Mouse (Mus musculus) lung, postnatal 4 days (tissue): ENCODE data around the gene Tbc1d9b.
"Not testable (repeated sequence)": the region's sequence is repeated elsewhere in the genome, so short reads cannot be mapped to it uniquely, and the experiment has no call there.

ENCODE experiments used
- DNase-seq, 2 experiments: peaks; one replicate each; pipeline ENCODE4 v3.0.0; 2021

Gene Tbc1d9b

DNA sequence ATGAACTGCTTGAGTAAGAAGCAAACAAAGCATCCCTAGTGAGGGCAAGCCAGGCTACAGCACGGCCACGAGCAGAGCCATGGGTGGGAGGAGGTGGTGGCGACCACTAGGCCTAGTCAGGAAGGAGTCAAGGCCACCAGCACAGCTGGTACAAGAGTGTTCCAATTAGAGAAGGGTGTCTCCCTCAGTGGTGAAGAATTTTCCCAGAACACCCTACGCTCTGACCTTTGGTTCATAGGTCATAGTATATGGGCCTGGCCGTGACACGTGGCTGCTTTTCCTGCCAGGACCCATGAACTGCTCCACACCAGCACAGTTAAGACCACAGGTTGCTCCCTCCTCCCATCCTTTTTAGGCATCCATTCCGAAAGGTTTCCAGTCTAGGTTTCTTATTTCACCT lies 8.4 kb downstream of the Tbc1d9b start:
- DNase-seq, result no peak

DNA sequence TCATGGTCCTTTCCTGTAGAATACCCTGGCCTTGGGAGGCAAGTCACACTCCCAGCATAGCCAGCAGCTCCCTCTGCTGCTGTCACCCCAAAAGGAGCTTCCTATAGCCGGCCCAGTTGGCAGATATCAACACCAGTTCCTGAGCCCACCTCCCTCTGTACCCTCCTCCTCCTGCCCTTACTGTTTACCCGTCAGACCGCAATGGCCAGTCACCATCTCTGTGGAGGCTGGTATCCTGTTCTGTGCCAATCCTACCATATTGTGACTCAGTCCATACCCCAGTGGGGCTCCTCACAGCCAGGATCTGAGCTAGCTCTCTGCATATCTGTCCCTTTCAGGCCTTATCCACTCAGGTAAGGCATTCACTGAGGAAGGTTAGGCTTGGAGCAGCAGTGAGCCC lies 14.3 kb downstream of the Tbc1d9b start:
- no peak for DNase-seq

DNA sequence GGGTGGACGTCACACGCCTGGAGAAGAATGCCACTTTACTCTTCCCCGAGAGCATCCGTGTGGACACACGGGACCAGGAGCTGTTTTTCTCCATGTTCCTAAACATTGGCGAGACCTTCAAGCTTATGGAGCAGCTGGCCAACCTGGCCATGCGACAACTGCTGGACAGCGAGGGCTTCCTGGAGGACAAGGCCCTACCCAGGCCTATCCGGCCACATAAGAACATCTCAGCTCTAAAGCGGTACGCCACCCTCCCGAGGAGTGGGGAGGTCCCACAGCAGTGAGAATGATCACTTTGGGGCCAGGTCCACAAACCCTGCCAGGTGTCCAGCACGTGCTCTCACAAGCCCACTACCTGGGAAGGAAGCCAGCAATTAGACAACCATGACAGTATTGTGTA lies 14.9 kb downstream of the Tbc1d9b start:
- no peak for DNase-seq

DNA sequence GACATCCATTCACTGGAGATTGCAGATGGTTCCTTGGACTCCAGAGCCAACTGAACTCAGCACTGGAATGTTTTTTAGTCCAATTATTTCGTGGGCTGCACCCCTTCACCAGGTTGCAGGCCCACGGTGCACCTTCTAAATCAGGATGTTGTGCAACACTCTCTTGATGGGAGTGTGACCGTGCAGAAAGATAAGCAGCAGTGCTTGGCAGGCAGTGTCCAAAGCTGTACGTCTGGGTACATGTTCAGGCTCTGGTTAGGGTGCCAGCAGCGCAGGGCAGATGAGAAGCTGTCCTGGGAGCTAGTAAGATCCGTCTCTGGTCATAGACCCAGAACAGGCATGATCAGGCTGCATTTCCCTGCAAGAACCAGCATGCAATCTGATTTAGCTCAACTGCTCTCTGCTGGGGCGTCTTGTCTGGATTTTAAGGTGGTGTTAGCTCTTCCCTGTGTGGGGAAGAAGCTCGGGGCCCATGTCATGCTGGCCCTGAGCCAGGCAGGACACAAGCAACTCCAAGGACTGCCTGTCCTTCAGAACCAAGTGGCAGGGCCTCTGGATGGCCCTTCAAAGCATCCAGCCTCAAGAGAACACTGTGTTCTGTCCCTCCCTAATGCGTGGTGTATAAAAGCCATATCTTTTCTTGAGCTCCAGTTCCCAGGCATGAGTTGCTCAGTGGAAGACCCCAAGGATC lies 16.2 kb downstream of the Tbc1d9b start:
- no peak for DNase-seq

DNA sequence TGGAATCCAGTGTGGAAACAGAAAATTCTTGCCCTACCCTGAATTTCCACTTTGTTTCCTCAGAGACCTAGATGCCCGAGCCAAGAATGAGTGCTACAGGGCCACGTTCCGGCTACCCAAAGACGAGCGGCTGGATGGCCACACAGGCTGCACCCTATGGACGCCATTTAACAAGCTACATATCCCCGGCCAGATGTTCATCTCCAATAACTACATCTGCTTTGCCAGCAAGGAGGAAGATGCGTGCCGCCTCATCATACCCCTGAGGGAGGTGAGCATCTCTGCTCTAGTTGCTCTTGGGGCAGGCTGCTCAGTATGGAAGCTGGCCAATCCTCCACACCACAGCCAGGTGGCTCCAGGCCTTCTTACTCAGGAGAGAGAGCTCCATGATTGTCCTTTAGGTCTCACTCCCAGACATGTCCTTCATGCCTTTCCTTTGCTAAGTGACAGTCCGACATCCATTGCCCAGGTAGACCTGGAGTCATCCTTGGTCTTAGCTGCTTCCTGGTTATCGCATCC lies 16.8 kb downstream of the Tbc1d9b start:
- DNase-seq, result no peak

DNA sequence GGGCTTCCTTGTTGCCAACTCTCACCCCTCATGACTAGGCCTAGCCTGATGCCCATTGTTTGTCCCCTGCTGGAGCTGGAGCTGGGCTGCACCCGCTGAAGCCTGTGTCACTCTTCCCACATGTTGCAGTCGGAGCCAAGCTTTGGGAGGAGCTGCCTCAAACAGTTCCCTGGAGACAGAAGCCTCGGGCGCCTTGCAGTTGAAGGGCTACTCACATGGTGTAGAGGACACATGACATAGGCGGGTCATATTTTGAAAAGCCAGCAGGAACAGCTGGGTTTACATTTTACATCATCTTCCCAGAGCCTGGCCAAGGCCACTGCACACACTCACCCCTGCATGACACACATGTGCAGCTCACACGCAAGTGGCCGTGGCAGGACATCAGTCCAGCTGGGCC lies 18.0 kb downstream of the Tbc1d9b start:
- DNase-seq, result peak; percentile 56 to 81

DNA sequence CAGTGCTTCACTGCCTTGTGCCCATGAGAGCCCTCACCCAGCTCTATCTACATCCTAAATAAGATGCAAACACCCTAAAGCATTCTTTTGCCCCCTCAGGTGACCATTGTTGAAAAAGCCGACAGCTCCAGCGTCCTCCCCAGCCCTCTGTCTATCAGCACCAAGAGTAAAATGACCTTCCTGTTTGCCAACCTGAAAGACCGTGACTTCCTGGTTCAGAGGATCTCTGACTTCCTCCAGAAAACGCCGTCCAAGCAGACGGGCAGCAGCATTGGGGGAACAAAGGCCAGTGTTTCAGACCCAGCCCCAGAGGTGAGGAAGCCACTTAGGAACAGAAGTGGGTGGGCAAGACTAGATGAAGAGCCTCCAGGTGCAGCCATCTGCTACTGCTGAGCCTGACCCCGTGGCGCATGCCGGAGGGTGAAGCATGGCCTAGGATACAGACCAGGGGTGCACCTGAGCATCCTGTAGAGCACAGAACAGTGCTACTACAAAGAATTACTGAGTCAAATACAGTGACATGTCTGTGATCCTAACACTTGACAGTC lies 18.5 kb downstream of the Tbc1d9b start:
- no peak for DNase-seq

DNA sequence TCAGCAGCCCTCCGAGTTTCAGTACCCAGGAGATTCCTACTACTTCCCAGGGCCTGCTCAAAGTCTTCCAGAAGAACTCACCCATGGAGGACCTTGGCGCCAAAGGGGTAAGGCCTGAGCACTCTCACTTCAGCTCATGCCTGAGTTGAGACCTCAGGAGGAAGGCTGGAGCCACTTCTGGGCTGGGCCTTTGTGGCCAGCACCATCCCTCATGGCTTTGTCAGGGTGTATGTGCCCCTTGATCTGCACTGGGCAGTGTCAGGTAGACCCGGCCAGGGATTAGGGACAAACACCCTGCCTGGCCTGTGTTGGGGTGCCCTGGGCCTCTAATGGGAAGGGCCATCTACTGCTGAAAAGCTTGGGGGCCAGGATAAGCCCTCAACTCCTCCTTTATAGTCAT lies 20.2 kb downstream of the Tbc1d9b start:
- DNase-seq, result no peak

DNA sequence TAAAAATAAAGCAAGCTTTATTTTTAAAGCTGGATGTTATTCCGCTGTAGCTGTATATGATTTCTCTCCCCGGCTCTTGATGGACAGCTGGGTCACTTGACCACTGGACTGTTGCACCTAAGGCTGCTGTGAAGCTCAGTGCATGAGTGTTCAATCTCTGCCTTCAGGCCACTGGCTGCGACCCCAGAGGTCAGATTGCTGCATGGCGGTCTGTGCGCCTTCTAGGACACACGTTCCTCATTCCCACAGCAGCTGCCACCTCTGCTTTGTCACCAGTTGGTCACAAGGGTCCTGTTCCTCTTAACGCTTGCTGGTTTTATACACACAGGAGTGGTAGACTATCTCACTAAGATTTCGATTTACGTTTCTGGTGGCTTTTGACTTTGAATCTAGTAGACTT lies 23.0 kb downstream of the Tbc1d9b start:
- peak; percentile 51 to 80 for DNase-seq

DNA sequence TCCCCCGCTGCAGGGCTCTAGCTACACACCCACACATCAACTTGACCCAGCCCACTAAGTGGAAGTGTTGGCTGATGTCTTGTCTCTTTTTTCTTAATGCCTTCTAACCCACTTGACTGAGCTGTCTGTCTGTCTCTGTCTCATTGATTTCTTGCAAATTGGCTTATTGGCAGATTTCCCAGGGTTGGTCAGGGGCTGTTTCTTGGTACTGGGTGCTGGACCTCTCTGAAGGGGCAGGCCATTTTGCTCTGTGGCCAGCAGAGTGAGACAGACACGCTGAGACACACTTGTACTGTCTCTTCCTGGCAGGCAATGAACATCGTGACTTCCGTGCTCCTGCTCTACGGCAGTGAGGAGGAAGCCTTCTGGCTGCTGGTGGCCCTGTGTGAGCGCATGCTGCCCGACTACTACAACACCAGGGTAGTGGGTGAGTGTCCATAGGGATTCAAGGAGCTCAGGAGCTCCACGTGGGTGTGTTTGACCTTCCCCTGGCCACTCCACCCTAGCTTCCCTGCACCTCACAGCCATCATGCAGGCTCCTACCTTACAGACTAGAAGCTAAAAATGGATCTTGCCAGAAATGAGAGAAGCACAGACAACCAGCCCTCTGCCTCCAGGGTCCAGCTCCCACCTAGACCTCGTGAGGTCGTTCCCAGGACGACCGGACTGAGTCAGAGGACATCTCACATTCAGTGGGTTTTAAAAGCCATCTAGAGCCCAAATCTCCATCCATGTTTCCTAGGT lies 23.8 kb downstream of the Tbc1d9b start:
- DNase-seq, result peak; percentile 45 to 77

DNA sequence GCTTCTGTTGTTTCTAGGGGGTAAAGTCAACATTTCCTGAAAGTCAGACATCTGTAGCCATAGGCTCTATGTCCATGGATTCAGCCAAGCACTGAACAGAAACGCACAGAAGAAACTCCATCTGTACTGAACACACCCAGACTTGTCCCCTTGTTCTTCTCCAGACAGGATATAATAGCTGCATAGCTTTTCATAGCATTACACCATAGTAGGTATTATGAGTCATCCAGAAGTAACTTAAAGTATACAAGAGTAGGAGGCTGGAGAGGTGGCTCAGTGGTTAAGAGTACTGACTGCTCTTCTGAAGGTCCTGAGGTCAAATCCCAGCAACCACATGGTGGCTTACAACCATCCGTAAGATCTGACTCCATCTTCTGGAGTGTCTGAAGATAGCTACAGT lies 24.6 kb downstream of the Tbc1d9b start:
- no peak for DNase-seq

DNA sequence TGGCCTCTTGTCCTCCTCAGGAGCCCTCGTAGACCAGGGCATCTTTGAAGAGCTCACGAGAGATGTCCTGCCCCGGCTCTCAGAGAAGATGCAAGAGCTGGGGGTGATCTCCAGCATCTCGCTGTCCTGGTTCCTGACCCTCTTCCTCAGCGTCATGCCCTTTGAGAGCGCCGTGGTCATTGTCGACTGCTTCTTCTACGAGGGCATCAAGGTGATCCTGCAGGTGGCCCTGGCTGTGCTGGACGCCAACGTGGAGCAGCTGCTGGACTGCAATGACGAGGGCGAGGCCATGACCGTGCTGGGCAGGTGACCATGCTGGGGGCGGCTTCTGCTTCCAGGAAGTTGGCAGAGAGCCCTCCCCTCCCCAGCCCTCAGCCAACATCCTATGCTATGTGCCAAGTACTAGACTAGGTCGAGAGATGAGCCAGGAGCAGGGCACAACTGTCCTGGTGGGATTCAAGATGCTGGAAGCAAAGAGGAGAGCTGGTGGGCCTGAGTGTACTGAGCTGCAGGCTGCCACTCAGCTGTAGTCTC lies 25.6 kb downstream of the Tbc1d9b start:
- no peak for DNase-seq

DNA sequence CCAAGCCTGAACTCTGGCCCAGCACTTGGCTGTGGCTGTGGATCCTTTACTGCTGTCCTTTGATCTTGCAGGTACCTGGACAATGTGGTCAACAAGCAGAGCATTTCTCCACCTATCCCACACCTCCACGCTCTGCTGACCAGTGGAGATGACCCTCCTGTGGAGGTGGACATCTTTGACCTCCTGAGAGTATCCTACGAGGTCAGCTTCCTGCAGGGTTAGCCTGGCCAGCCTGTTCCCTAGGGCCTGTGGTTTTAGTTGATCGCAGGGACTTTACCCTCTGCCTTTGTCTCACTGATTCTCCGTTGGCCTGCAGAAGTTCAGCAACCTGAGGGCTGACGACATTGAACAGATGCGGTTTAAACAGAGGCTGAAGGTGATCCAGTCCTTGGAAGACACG lies 27.1 kb downstream of the Tbc1d9b start:
- no peak for DNase-seq

DNA sequence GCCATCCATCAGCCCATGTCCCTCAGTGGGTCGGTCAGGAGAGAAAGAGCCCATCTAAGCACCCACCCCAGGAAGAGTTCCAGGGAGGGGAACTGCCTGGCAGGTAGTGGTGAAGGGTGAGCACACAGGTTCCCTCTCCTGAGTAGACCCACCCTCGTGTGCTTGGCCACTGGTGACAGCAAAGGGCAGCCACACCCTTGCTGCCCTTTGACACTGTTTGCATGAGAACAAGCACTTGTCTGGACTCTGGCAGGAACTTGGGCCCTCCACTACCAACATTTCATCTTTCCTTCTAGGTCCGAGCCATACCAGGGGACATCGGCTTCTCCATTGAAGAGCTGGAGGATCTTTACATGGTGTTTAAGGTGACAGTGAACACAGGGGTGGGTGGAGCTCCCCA lies 28.2 kb downstream of the Tbc1d9b start:
- DNase-seq, result no peak

DNA sequence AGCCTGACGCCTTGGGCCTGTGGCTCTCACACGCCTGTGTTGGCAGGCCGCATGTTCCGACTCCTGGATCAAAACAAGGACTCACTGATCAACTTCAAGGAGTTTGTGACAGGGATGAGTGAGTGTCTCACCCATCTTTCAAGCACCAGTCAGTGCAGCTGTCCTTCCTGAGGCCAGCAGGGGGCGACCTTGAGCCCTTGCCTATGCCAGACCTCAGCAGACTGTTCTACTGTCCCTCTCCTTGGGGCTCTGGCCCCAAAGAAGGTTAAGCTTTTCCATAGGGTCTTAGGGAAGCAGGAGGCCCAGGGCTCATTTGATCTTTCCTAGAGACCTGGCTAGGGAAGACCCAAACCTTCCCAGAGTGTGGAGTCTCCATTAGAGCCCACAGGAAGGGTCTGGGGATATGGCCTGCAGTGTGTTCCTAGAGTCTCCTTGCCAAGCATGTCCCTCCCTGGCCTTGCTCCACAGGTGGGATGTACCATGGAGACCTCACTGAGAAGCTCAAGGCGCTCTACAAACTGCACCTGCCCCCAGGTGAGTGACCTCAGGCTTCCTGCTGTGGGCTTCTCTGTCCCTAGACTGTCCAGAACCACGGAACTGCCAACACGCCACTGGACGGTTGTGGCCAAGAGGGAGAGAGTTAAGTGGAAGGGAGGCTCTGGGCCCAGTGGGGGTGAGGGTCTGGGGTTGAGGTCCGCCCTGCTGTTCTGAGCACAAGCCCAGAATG lies 30.5 kb downstream of the Tbc1d9b start:
- DNase-seq, result peak; percentile 68 to 73

DNA sequence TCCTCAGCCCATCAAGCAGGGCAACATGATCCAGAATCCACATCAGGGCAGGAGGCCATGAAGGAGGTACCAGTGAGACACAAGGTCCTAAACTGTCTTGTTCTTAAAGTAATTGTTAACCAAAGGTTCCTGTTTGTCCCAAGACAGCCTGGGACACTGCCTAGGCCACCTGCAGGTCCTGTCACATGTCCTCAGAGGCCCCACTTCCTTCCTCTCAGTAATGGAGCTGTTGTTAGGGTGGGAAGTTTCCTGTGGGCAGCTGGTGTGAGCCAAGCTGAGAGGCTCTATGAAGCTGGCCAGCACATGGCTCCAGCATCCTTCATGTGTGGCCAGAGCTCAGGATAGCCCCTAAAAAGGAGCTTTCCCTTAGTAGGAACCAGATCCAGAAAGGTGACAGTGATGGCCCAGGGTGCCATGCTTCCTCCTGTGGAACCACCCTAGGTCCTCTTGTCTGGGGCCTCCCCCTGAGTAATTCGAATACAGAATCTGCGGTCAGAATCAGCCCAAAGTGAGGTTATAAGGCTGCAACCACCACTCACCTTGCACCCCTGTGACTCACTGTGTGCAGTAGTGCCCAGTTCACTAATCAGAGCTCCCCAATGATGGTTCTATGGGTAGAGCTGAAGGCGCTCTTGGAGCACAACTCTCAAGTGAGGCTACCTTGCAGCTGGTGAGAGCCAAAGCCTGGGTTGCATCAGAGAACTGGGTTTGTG lies 31.3 kb downstream of the Tbc1d9b start:
- no peak for DNase-seq

DNA sequence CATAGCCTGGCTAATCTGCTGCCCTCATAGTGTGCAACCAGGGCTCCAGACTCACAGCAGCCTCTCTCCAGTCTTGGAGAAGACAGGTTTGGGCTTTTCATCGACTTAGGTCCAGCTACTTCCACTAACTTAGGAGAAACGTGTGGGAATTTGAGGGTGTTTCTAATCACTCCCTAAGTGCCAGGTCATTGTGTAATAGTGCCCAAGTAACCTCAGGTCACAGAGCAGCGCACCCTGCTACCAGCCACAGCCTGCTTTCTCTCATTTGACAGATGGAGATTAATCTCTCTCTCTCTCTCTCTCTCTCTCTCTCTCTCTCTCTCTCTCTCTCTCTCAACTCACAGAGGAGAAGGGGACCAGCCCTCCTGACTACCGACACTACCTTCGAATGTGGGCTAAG lies 37.2 kb downstream of the Tbc1d9b start:
- DNase-seq, result no peak

DNA sequence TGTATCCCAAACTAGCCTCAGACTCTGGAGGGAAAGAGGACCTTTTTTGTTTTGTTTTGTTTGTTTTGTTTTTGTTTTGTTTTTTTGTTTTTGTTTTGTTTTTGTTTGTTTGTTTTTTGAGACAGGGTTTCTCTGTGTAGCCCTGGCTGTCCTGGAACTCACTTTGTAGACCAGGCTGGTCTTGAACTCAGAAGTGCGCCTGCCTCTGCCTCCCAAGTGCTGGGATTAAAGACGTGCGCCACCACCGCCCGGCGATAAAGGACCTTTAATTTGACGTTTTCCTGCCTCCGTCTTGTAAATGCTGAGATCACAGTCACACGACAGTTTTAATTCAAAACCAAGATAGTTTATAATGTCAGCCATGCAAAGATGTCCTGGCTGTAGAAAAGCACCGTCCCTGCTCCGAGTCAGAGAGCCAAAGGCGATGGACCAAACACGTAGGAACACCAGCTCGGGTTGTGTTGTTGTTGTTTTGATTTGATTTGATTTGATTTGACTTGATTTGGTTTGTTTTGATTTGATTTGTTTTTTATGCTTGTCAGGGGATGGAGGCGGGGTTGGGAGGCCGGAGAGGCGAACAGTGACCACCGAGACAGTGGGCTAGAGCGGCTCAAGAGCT lies 43.0 kb downstream of the Tbc1d9b start, which contains the start of gene Mrnip:
TSS of gene Mrnip (plus strand) at position 334 of the 619 bp plus-strand sequence.
- DNase-seq, result not testable (repeated sequence)

DNA sequence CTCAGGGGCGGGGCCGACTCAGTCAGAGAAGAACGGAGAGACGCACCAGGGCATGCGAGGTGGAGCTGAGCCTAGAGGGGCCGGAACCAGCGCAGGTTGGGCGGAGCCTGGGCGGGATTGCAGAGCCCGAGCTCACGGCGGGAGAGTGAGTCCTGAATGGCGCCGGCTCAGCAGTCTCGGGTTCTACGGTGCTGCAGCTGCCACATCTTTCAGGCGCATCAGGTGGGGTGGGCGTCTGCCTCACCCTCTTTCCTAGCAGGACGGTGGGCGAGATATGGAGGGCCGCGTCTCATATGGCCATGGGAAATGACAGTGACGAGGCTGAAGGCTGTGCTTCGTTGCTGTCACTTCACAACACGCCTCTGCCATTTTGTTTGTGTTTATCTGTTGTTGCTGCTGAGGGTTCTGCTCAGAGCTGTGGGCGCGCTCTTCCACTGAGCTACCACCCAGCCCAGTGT lies 43.6 kb downstream of the Tbc1d9b start:
- DNase-seq, result peak; percentile 98

DNA sequence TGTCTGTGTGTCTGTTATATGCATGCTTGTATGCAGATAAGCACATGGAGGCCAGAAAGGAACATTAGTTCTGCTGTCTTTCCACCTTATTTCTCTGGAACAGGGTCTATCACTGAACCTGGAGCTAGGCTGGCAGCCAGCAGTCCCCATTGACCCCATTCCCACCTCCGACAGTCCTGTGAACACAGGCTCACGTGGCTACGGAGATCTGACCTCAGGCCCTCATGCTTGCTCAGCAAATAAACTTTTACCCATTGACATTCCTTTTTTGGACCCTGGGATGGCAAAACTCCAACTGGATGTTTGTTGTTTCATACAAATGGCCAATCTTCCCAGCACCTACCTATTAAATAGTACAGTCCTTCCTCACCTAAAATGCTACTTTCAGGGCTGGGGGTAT lies 45.2 kb downstream of the Tbc1d9b start:
- DNase-seq, result no peak

DNA sequence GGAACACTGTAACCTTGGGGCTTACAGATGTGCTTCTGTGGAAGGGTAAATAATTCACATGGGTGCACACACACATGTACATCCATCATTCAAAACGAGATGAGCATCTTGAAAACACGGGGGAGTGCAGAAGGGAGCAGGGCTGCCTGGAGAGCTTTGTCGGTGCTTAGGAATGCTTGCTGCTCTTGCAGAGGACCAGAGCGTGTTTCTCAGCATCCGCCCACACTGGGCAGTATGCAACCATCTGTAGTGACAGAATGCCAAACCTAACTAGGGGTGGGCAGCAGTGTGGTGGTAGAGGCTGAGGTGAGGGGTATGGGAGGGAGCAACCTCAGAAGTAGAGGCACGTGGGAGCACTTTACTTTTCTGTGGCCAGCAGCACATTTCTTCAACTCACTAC lies 45.9 kb downstream of the Tbc1d9b start:
- no peak for DNase-seq
